In the genomic region with DNA sequence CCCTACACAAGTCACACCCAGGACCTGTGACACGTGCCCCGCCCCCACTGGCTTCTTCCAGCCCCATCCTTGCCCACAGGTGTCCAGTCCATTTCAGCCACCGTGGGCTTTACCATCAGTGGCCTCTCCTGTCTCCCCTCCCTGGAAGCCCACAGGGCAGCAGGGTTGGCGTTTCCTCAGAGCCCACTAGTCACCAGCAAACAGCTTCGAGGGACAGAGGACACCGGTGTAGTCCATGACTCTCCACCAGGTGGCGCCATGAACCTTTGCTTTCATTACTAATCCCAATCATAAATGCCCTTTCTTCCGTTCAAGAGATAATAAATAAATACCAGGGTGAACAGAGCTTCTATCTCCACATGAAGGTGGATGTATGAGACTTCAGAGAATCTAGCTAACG, we compare ENCODE assay signal across 8 mouse cellular contexts. TPM values are rescaled to one million over a fixed set of nuclear protein-coding genes. Genes with fewer than 3 reads are reported as not detected.
DNase-seq lines count a peak whose midpoint lies in the region; ATAC-seq and TF ChIP-seq lines count a peak whose summit lies in the region.
"Had no signal": no experiment of that assay in that cellular context is flagged by ENCODE, and none has a peak within 500 bp of the region (broad histone marks: within the 10 kb centered on the region; RNA-seq: fewer than 3 reads in every experiment).

No protein-coding gene starts in this region.

- peak; percentile 74 for ATAC-seq in megakaryocyte progenitor cell, adult 5-6 weeks (replicated peaks; ENCODE audit: poor library complexity)

- H3K27ac ChIP-seq in layer of hippocampus, adult 2 months, result no peak overlapping the region
- H3K27ac ChIP-seq: stomach, embryonic 15.5 days had no signal

- DNase-seq in ES-CJ7 (ENCODE audit: low read depth, low spot score), result peak; percentile 36
- peak; percentile 59 to 89 for DNase-seq in adrenal gland, adult (ENCODE audit: inconsistent age in 2 of 2, low spot score in 1 of 2)
- peak; percentile 75 to 86 for DNase-seq in cerebellum, postnatal 4 days (ENCODE audit: low spot score in 2 of 2)
- DNase-seq in gastrocnemius, postnatal 4 days (ENCODE audit: low spot score in 2 of 2), result peak; percentile 55 to 73
- DNase-seq in layer of hippocampus, adult 2 months (ENCODE audit: low spot score in 2 of 2), result peak; percentile 70 to 86
- DNase-seq in spleen, adult 12 weeks (ENCODE audit: low spot score), result peak; percentile 14

- peak; percentile 96 for TF ChIP-seq CTCF in layer of hippocampus, adult 2 months (conservative IDR thresholded peaks at IDR 0.05)

- no peak overlapping the region for H3K4me3 ChIP-seq in layer of hippocampus, adult 2 months
- H3K4me3 ChIP-seq: stomach, embryonic 15.5 days had no signal

RNA-seq across cellular contexts. Expression of a gene that starts 25.4 kb away (rescaled TPM):
- total RNA-seq in gastrocnemius, postnatal 4 days (2021), result 100 to 1,000 TPM; 213 TPM
- 1 to 10 TPM; 1.4 to 1.6 TPM for total RNA-seq in layer of hippocampus, adult 2 months (2021)
- 0.84 and 1.5 TPM in 2 replicates for total RNA-seq in megakaryocyte progenitor cell, adult 5-6 weeks (2015)
- total RNA-seq in megakaryocyte progenitor cell, adult 5-6 weeks (2017), result 2.2 and 3.1 TPM in 2 replicates

Comparison
In these comparisons a context has a peak if more than half of its experiments do, and no peak if none do; other contexts are left out.
1. DNase-seq: peak in every context shown above with its lines; median percentile 80 in cerebellum, postnatal 4 days; 78 in layer of hippocampus, adult 2 months; 74 in adrenal gland, adult; 64 in gastrocnemius, postnatal 4 days; 36 in ES-CJ7; 14 in spleen, adult 12 weeks.
2. RNA of a gene that starts 25.4 kb away (total RNA-seq): 213 TPM in gastrocnemius, postnatal 4 days; 0.84 to 3.1 TPM in megakaryocyte progenitor cell, adult 5-6 weeks and 1.4 to 1.6 TPM in layer of hippocampus, adult 2 months; every median in the first group is over 10 times any median in the second.